In genomic region chr10:59952781-59953563, GRCm38 (mm10) we compare ENCODE assay signal across 8 mouse cellular contexts. TPM values are rescaled to one million over a fixed set of nuclear protein-coding genes. Genes with fewer than 3 reads are reported as not detected.
A peak's percentile ranks its signal among the peaks of the same experiment; 100 is the strongest.
DNase-seq lines count a peak whose midpoint lies in the region; ATAC-seq and TF ChIP-seq lines count a peak whose summit lies in the region.

No protein-coding gene starts in this region.

- H3K79me2 ChIP-seq in CH12.LX (replicated peaks; ENCODE audit: control insufficient read depth, extremely low read depth, insufficient read depth, poor library complexity, severe bottlenecking) = peaks cover 21% of the 10 kb centered on the region

- peak overlapping the region; percentile 63 for H3K9ac ChIP-seq in CH12.LX (ENCODE audit: insufficient read depth, low read depth)
- peak overlapping the region; percentile 61 for H3K9ac ChIP-seq in hindbrain, embryonic 15.5 days

- peak overlapping the region; percentile 92 for H3K27ac ChIP-seq in CH12.LX (ENCODE audit: insufficient read depth, low read depth)
- H3K27ac ChIP-seq in embryonic facial prominence, embryonic 10.5 days (replicated peaks) = peak overlapping the region; percentile 97
- peak overlapping the region; percentile 95 for H3K27ac ChIP-seq in hindbrain, embryonic 15.5 days (replicated peaks)

- dilution Hi-C loops in CH12.LX (cut with MboI; ENCODE audit: extremely low pct_ligation_motif_present, extremely low pct_unique_long_range_greater_than_20kb, low sequenced_read_pairs) = no loop called here

- H3K27me3 ChIP-seq in CH12.LX (replicated peaks) = no peaks in the 10 kb centered on the region
- H3K27me3 ChIP-seq in embryonic facial prominence, embryonic 10.5 days (replicated peaks; ENCODE audit: low read depth, poor library complexity, severe bottlenecking) = peaks cover 18% of the 10 kb centered on the region
- H3K27me3 ChIP-seq in hindbrain, embryonic 15.5 days = no peaks in the 10 kb centered on the region

- TF ChIP-seq EP300 in CH12.LX (IDR thresholded peaks at IDR 0.05; ENCODE audit: low read length) = no peak

- TF ChIP-seq CTCF in CH12.LX (conservative IDR thresholded peaks at IDR 0.05 in 1 of 2, IDR thresholded peaks at IDR 0.05 in 1 of 2; ENCODE audit: low read depth in 2 of 2, low read length in 2 of 2) = no peak

- no peaks in the 10 kb centered on the region for H3K9me3 ChIP-seq in CH12.LX (replicated peaks; ENCODE audit: low read length)
- no peaks in the 10 kb centered on the region for H3K9me3 ChIP-seq in embryonic facial prominence, embryonic 10.5 days
- H3K9me3 ChIP-seq in hindbrain, embryonic 15.5 days = no peaks in the 10 kb centered on the region

- no peak for ATAC-seq in hindbrain, embryonic 15.5 days (ENCODE audit: low FRiP score, low read depth)

- peaks cover 7 to 34% of the 10 kb centered on the region in 2 experiments for H3K4me1 ChIP-seq in CH12.LX (ENCODE audit: control insufficient read depth in 1 of 2, insufficient read depth in 2 of 2)
- H3K4me1 ChIP-seq in embryonic facial prominence, embryonic 10.5 days = peaks cover 60% of the 10 kb centered on the region
- H3K4me1 ChIP-seq in hindbrain, embryonic 15.5 days (replicated peaks) = peaks cover 51% of the 10 kb centered on the region

- H3K4me2 ChIP-seq in CH12.LX (ENCODE audit: insufficient read depth, low read depth, poor library complexity, severe bottlenecking) = peak overlapping the region; percentile 47
- H3K4me2 ChIP-seq in hindbrain, embryonic 15.5 days = peak overlapping the region; percentile 71

- H3K36me3 ChIP-seq in CH12.LX (replicated peaks in 1 of 2; ENCODE audit: control insufficient read depth in 1 of 2, insufficient read depth in 1 of 2, low read length in 1 of 2) = peaks cover 8 to 21% of the 10 kb centered on the region in 2 experiments
- H3K36me3 ChIP-seq in embryonic facial prominence, embryonic 10.5 days (replicated peaks) = peaks cover 14% of the 10 kb centered on the region
- peaks cover 4% of the 10 kb centered on the region; the same call in 1 of the 2 replicates for H3K36me3 ChIP-seq in hindbrain, embryonic 15.5 days

- no peak for TF ChIP-seq POLR2A in CH12.LX (IDR thresholded peaks at IDR 0.05; ENCODE audit: low read depth, low read length)

- in situ Hi-C loops in CH12.LX (cut with MboI; ENCODE audit: low pct_ligation_motif_present, low pct_unique_long_range_greater_than_20kb, low sequenced_read_pairs) = loop anchor here (5.0 kb wide), 1 partner anchor 56 kb away; no protein-coding TSS in a partner anchor

- peak; percentile 50 to 76 for DNase-seq in adrenal gland, adult (ENCODE audit: inconsistent age in 2 of 2, low spot score in 1 of 2)
- no peak for DNase-seq in adrenal gland, adult 18-20 months (ENCODE audit: low spot score in 2 of 2)
- peak; percentile 54 for DNase-seq in CH12.LX (ENCODE audit: extremely low read depth)
- peak; percentile 68 for DNase-seq in embryonic facial prominence, embryonic 10.5 days (ENCODE audit: low spot score)
- peak; percentile 34 for DNase-seq in lung, postnatal 10 days
- DNase-seq in thymus, postnatal 4 days = peak; percentile 61
- DNase-seq in frontal cortex, postnatal 25 days (ENCODE audit: low spot score in 2 of 2) = no peak

- TF ChIP-seq RAD21 in CH12.LX (IDR thresholded peaks at IDR 0.05; ENCODE audit: low read depth, low read length) = no peak

- 15% methylated on average over 16 of the region's 16 CpGs for WGBS in embryonic facial prominence, embryonic 10.5 days
- 21% methylated on average over 16 of the region's 16 CpGs for WGBS in hindbrain, embryonic 15.5 days

- peak overlapping the region in 2 of 3 experiments; percentile 24 to 96 for H3K4me3 ChIP-seq in CH12.LX (replicated peaks in 1 of 3; ENCODE audit: low read depth in 2 of 3, low read length in 2 of 3, poor library complexity in 1 of 3)
- peak overlapping the region; percentile 88 for H3K4me3 ChIP-seq in embryonic facial prominence, embryonic 10.5 days
- peak overlapping the region; percentile 80 for H3K4me3 ChIP-seq in hindbrain, embryonic 15.5 days

TF ChIP-seq in CH12.LX, 34 proteins besides CTCF, POLR2A, EP300 and RAD21:
- peak; percentile 48; the same call in 1 of the 2 replicates for TF ChIP-seq ETS1 (conservative IDR thresholded peaks at IDR 0.05; ENCODE audit: low read depth, low read length)
- TF ChIP-seq CHD1 (IDR thresholded peaks at IDR 0.05; ENCODE audit: low read depth, low read length) = 0 out of 2 replicates have a peak, but pooled peaks have one; percentile 56
- TF ChIP-seq E2F4 (IDR thresholded peaks at IDR 0.05; ENCODE audit: insufficient replicate concordance, low read depth, low read length) = no peak
- no peak for TF ChIP-seq USF2 (conservative IDR thresholded peaks at IDR 0.05; ENCODE audit: low read depth, low read length)
- 0 out of 2 replicates have a peak, but pooled peaks have one; percentile 29 for TF ChIP-seq TBP (conservative IDR thresholded peaks at IDR 0.05; ENCODE audit: low read depth, low read length)
- peak; percentile 32; the same call in 1 of the 2 replicates for TF ChIP-seq BHLHE40 (IDR thresholded peaks at IDR 0.05; ENCODE audit: low read depth, low read length)
- peak; percentile 50; the same call in 1 of the 2 replicates for TF ChIP-seq CHD2 (IDR thresholded peaks at IDR 0.05; ENCODE audit: low read length)
- peak; percentile 64 for TF ChIP-seq MXI1 (IDR thresholded peaks at IDR 0.05; ENCODE audit: low read depth, low read length)
- TF ChIP-seq MAX (IDR thresholded peaks at IDR 0.05; ENCODE audit: low read length) = peak; percentile 13; the same call in 1 of the 2 replicates
- TF ChIP-seq POLR2AphosphoS2 (IDR thresholded peaks at IDR 0.05; ENCODE audit: low read depth, low read length) = no peak
- no peak for TF ChIP-seq ZMIZ1 (IDR thresholded peaks at IDR 0.05; ENCODE audit: low read depth, low read length)
- TF ChIP-seq MYC (IDR thresholded peaks at IDR 0.05; ENCODE audit: low read depth, low read length) = peak; percentile 26; the same call in 1 of the 2 replicates
TF ChIP-seq in CH12.LX: peak in this region for 8.

RNA-seq across cellular contexts. Expression of gene Ddit4, which starts 1.3 kb away (rescaled TPM):
- total RNA-seq in adrenal gland, adult 18-20 months (2021) = 10 to 100 TPM; 29.5 to 69.3 TPM
- 45.7 and 136 TPM in 2 replicates for total RNA-seq in CH12.LX (2012; rRNA removed)
- total RNA-seq in CH12.LX (2014; rRNA removed) = 37.5 and 50.6 TPM in 2 replicates
- polyA plus RNA-seq in CH12.LX (2012; ENCODE audit: insufficient read length, low read depth) = 38.9 and 39.5 TPM in 2 replicates
- 35.9 and 42.0 TPM in 2 replicates for polyA plus RNA-seq in embryonic facial prominence, embryonic 10.5 days (2016; fragmentation: Nextera tagmentation; extraction: Ambion mirVana)
- polyA plus RNA-seq in hindbrain, embryonic 15.5 days (2015; fragmentation: Nextera tagmentation; extraction: Ambion mirVana) = 68.9 and 71.1 TPM in 2 replicates

RNA-seq across cellular contexts. Expression of gene Ascc1, which starts 49.6 kb away (rescaled TPM):
- 10 to 100 TPM; 26.1 to 33.7 TPM for total RNA-seq in adrenal gland, adult 18-20 months (2021)
- 18.1 and 25.4 TPM in 2 replicates for total RNA-seq in CH12.LX (2012; rRNA removed)
- 20.1 and 21.0 TPM in 2 replicates for total RNA-seq in CH12.LX (2014; rRNA removed)
- polyA plus RNA-seq in CH12.LX (2012; ENCODE audit: insufficient read length, low read depth) = 25.5 and 30.7 TPM in 2 replicates
- 35.8 and 41.8 TPM in 2 replicates for polyA plus RNA-seq in embryonic facial prominence, embryonic 10.5 days (2016; fragmentation: Nextera tagmentation; extraction: Ambion mirVana)
- polyA plus RNA-seq in hindbrain, embryonic 15.5 days (2015; fragmentation: Nextera tagmentation; extraction: Ambion mirVana) = 46.4 and 49.1 TPM in 2 replicates

RNA-seq across cellular contexts. Expression of gene Anapc16, which starts 50.0 kb away (rescaled TPM):
- total RNA-seq in adrenal gland, adult 18-20 months (2021) = 10 to 100 TPM; 54.7 to 85.8 TPM
- 66.4 and 67.6 TPM in 2 replicates for total RNA-seq in CH12.LX (2012; rRNA removed)
- total RNA-seq in CH12.LX (2014; rRNA removed) = 64.9 and 65.3 TPM in 2 replicates
- 43.9 and 50.8 TPM in 2 replicates for polyA plus RNA-seq in CH12.LX (2012; ENCODE audit: insufficient read length, low read depth)
- 104 and 109 TPM in 2 replicates for polyA plus RNA-seq in embryonic facial prominence, embryonic 10.5 days (2016; fragmentation: Nextera tagmentation; extraction: Ambion mirVana)
- polyA plus RNA-seq in hindbrain, embryonic 15.5 days (2015; fragmentation: Nextera tagmentation; extraction: Ambion mirVana) = 106 and 120 TPM in 2 replicates

Comparison
In these comparisons a context has a peak if more than half of its experiments do, and no peak if none do; other contexts are left out.
1. DNase-seq: peak in adrenal gland, adult (2 of 2), CH12.LX (single experiment), embryonic facial prominence, embryonic 10.5 days (single experiment), lung, postnatal 10 days (single experiment) and thymus, postnatal 4 days (single experiment); none in adrenal gland, adult 18-20 months (0 of 2) and frontal cortex, postnatal 25 days (0 of 2).
2. Peak in every context shown above with its lines, with median percentiles within 50 percentile points of each other: H3K27ac ChIP-seq and H3K4me3 ChIP-seq.